Mouse (Mus musculus) testis, adult 2 months (tissue): ENCODE results near the gene Galnt6. TPM values are rescaled to one million over a fixed set of nuclear protein-coding genes. Genes with fewer than 3 reads are reported as not detected.

Experiments
- H3K27ac ChIP-seq: fragments of 200-500 bp; 2 replicates; pipeline ENCODE4 v1.5.1; 2012; ENCODE audit warnings: low read depth, low read length; ENCODE audit not compliant: control insufficient read depth, insufficient read depth
- H3K27me3 ChIP-seq: fragments of 200-500 bp; 2 replicates; pipeline ENCODE4 v1.6.1; 2012; ENCODE audit warnings: mild to moderate bottlenecking, low read length, moderate library complexity; ENCODE audit not compliant: control insufficient read depth, insufficient read depth
- H3K36me3 ChIP-seq: fragments of 200-500 bp; 2 replicates; pipeline ENCODE4 v1.6.1; 2012; ENCODE audit warnings: mild to moderate bottlenecking, low read length; ENCODE audit not compliant: control insufficient read depth, insufficient read depth
- H3K4me1 ChIP-seq: fragments of 200-500 bp; 2 replicates; pipeline ENCODE4 v1.6.1; 2012; ENCODE audit warnings: low read length; ENCODE audit not compliant: control insufficient read depth, insufficient read depth
- H3K4me3 ChIP-seq: fragments of 200-500 bp; 2 replicates; pipeline ENCODE4 v1.5.1; 2012; ENCODE audit warnings: low read depth, mild to moderate bottlenecking, low read length, moderate library complexity, mixed read lengths; ENCODE audit not compliant: control insufficient read depth
- CTCF ChIP-seq: fragments of 200-500 bp; IDR thresholded peaks from 2 replicates; pipeline ENCODE4 v1.5.1; 2012; ENCODE audit warnings: low read depth, mild to moderate bottlenecking, inconsistent platforms, low read length, moderate library complexity; ENCODE audit not compliant: control insufficient read depth, insufficient read depth, insufficient replicate concordance
- POLR2A ChIP-seq: fragments of 200-500 bp; IDR thresholded peaks from 2 replicates; pipeline ENCODE4 v1.6.1; 2012; ENCODE audit warnings: low read depth, mild to moderate bottlenecking, inconsistent platforms, low read length, moderate library complexity; ENCODE audit not compliant: control insufficient read depth
- polyA plus RNA-seq: library from polyadenylated mRNA; depleted of rRNA; stranded (reverse); fragments of >200 nt; gene quantifications from 2 replicates; pipeline ENCODE4 v1.2.3, GENCODE M21; 2012

Gene Galnt6
- polyA plus RNA-seq, 1 experiment: 0.78 TPM

DNA sequence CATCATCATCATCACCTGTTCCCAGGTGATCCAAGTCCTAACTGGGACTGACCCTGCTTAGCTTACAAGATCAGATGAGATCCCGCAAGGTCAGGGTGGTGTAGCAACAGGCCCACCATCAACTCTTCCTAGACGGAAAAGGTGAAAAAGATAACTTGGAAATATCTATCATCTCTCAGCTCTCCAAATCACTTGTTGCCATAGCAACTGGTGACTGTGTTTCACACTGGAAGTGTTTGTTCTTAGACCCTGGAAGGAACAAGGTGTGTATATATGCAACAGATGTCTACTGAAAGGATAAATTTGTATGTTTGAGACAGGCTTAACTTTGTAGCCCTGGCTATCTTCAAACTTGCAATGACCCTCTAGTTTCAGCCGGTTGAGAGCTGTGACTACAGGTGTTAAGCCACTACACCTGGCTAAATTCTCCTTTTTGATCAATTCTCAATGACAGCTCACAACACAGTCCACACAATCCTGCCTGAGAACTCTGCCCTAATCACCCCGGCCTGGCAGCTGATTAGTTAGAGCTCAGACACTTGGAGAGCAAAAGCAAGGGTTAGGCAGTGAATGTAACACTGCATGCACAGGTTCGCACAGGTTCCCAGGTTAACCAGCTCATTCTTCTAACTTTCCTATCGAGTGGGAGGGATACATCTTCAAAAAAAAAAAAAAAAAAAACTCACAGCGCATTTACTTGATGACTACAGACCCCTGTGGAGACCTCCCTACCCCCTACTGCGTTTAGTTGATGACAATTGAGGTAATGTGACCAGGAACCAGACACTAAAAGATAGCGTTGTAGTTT, 63.6 kb downstream of the Galnt6 start:
- Histone ChIP-seq H3K27me3 (no peaks in the 10 kb centered on the region), H3K4me1 (peaks cover 10% of the 10 kb centered on the region), H3K4me3 (no peak overlapping the region), H3K36me3 (no peaks in the 10 kb centered on the region), H3K27ac (no peak overlapping the region)
- TF ChIP-seq POLR2A: no peak
- TF ChIP-seq CTCF: no peak

DNA sequence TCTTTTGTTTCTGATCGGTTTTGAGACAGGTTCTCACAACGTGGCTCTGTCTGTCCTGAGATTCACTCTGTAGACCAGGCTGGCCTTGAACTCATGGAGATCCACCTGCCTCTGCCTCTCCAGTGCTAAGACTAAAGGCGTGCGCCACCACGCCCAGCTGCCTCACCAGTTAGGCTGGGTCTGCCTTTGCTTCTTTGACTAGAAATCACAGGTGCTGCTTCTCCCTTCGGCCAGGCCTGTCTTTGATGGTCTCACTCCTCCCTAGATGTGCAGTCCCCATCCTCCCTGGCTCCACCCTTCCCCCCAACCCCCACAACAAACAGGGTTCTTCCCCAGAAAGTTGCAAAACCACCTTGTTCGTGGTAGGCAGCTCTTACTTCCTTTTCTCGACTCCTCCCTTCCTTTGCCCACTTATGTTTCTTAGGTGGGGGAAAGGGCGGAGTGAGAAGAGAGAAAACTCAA, 64.3 kb downstream of the Galnt6 start:
- H3K27ac ChIP-seq: no peak overlapping the region
- no peak for TF ChIP-seq POLR2A
- TF ChIP-seq CTCF: no peak
- H3K4me3 ChIP-seq: no peak overlapping the region
- H3K27me3 ChIP-seq: no peaks in the 10 kb centered on the region
- H3K36me3 ChIP-seq: no peaks in the 10 kb centered on the region
- H3K4me1 ChIP-seq: peaks cover 9% of the 10 kb centered on the region

DNA sequence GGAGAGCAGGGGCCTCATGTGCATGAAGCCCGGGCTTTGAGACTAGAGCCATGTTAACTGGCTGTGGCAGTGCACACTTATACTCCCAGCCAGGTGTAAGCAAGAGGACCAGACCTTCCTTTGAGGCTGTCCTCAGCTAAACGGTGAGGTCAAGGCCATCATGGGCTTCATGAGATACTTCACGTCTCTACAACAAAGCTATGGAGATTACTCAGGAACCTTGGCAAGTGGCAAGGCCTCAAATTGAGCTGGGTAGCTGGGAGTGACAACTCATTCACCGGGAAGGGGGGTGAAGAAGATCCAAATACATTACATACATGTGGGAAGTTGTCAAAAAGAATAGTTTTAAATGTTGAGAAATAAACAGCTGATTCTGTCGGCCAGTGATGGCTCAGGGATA, 68.4 kb downstream of the Galnt6 start:
- TF ChIP-seq CTCF (no peak), POLR2A (no peak)
- no peaks in the 10 kb centered on the region for H3K27me3 ChIP-seq
- H3K4me3 ChIP-seq: no peak overlapping the region
- no peaks in the 10 kb centered on the region for H3K36me3 ChIP-seq
- no peak overlapping the region for H3K27ac ChIP-seq
- no peaks in the 10 kb centered on the region for H3K4me1 ChIP-seq

DNA sequence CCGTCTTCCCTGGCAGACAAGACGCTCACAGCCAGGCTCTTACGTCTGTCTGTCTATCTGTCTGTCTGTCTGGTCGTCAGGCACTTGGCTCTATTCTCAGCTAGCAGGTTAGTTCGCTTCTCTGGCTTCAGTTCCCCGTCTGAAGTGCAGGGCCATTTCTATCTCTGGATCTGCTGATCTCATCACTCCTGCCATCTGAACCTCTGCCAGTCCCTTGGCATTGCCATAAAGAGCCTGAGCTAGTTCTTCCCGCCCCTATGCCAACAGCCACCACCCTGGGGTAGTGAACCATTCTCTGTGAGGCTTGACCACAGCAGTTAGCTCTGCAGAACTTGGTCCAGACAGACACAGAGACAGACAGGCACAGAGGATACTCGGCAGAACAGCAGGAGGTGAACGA, 68.9 kb downstream of the Galnt6 start:
- Histone ChIP-seq H3K27me3 (no peaks in the 10 kb centered on the region), H3K4me1 (no peaks in the 10 kb centered on the region), H3K27ac (no peak overlapping the region), H3K36me3 (no peaks in the 10 kb centered on the region), H3K4me3 (no peak overlapping the region)
- TF ChIP-seq CTCF (no peak), POLR2A (no peak)

DNA sequence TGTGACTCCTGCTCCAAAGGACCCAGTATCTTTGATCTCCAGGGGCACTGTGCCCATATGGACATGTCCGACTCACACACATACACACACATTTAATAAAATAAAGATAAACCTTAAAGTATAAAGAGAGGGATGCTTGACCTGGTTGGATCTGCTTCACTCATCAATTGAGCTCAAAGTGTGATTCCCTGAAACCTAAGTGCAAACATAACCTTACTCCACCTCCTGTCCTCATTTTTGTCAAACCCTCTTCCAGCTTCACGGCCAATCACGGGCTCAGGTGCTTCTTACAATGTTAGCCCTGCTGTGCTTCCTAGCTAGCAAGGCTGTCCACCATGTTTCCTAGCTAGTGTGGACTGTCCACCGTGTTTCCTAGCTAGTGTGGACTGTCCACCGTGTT, 74.0 kb downstream of the Galnt6 start:
- Histone ChIP-seq H3K27ac (no peak overlapping the region), H3K4me3 (no peak overlapping the region), H3K4me1 (no peaks in the 10 kb centered on the region), H3K36me3 (no peaks in the 10 kb centered on the region; the same call in 1 of the 2 replicates), H3K27me3 (no peaks in the 10 kb centered on the region)
- no peak for TF ChIP-seq POLR2A
- TF ChIP-seq CTCF: no peak

DNA sequence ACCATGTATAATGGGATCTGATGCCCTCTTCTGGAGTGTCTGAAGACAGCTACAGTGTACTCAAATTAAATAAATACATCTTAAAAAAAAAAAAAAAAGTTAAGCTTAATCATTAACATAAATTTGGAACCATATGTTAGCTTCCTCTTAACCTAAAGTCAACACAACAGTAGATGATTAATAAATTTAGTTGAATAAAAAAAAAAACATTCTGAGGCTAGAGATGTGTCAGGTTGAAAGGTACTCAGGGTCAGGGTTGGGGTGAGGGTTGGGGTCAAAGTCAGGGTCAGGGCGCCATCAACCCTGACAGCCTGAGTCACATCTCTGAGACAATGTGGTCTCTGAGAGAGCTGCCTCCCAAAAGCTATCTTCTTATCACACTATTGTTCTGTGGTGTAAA, 74.9 kb downstream of the Galnt6 start:
- H3K36me3 ChIP-seq: no peaks in the 10 kb centered on the region; the same call in 1 of the 2 replicates
- no peak for TF ChIP-seq POLR2A
- TF ChIP-seq CTCF: no peak
- H3K4me1 ChIP-seq: no peaks in the 10 kb centered on the region

DNA sequence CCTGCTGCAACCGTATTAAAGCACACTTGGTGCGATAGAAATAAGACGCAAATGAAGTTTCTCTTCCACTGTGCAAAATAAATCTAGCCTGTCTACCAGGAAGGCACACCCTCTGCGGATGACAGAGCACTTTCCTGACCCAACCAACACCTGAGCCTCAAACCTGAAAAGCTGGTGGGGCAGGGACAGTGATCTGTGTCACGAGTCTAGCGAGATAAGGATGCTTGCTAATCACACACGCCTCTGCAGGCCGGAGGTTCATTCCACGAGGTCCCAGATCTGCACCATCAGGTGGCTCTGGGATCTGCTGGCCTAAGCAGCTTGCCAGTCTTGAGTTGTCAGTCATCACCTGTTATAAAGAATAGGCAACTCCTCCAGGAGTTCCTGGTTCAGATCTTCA, 77.6 kb downstream of the Galnt6 start:
- H3K36me3 ChIP-seq: peaks cover 2% of the 10 kb centered on the region
- no peaks in the 10 kb centered on the region for H3K4me1 ChIP-seq
- no peak overlapping the region for H3K27ac ChIP-seq
- TF ChIP-seq CTCF (no peak), POLR2A (no peak)
- no peak overlapping the region for H3K4me3 ChIP-seq
- no peaks in the 10 kb centered on the region for H3K27me3 ChIP-seq

More for the DNA sequence above, 74.9 kb downstream of the Galnt6 start:
- H3K27me3 ChIP-seq: no peaks in the 10 kb centered on the region
- H3K4me3 ChIP-seq: no peak overlapping the region
- no peak overlapping the region for H3K27ac ChIP-seq

DNA sequence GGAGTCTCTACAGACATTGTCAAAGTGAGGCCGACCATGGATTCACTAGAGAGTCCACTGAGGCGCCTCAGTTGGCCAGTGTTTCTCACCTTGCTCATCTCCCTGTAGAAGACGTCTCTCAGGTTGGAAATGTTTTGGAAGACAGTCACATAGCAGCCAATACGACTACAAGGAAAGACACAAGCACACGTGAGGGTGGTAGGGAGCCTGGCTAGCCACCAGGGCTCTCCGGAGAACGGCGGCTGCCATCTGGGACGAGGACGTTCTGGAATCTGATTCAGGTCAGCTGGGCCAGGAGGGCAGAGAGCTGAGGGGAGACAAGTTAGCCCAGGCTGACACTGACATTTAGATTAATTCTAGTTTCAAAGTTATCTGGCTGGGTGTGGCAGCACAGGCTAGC, 79.1 kb downstream of the Galnt6 start:
- Histone ChIP-seq H3K36me3 (peaks cover 3% of the 10 kb centered on the region), H3K27ac (no peak overlapping the region), H3K4me1 (no peaks in the 10 kb centered on the region), H3K27me3 (no peaks in the 10 kb centered on the region), H3K4me3 (no peak overlapping the region)
- no peak for TF ChIP-seq POLR2A
- no peak for TF ChIP-seq CTCF
